Comparison of ENCODE assay signal across 9 mouse cellular contexts in genomic region chr17:83109792-83110440, GRCm38 (mm10).
A peak's percentile ranks its signal among the peaks of the same experiment; 100 is the strongest.
DNase-seq lines count a peak whose midpoint lies in the region; ATAC-seq and TF ChIP-seq lines count a peak whose summit lies in the region.
"Had no signal": no experiment of that assay in that cellular context is flagged by ENCODE, and none has a peak within 500 bp of the region (broad histone marks: within the 10 kb centered on the region; RNA-seq: fewer than 3 reads in every experiment).

No protein-coding gene starts in this region.

- H3K9ac ChIP-seq in intestine, postnatal 0 days (ENCODE audit: low read depth, low read length), result no peak overlapping the region
- H3K9ac ChIP-seq in lung, embryonic 14.5 days, result no peak overlapping the region

- H3K4me2 ChIP-seq in intestine, postnatal 0 days (replicated peaks; ENCODE audit: low read depth), result no peak overlapping the region
- peak overlapping the region; percentile 29; the same call in 1 of the 2 replicates for H3K4me2 ChIP-seq in lung, embryonic 14.5 days

- ATAC-seq in intestine, postnatal 0 days, result peak; percentile 31; the same call in 1 of the 2 replicates
- peak; percentile 89 for ATAC-seq in lung, embryonic 14.5 days (ENCODE audit: insufficient read depth)
- no peak for ATAC-seq in megakaryocyte progenitor cell, adult 5-6 weeks (replicated peaks; ENCODE audit: poor library complexity)

- peak; percentile 65 to 71 for DNase-seq in cerebellum, postnatal 14 days
- no peak for DNase-seq in cerebellum, adult 8-10 months
- peak; percentile 81 for DNase-seq in MEL-GATA-1-ER (ENCODE audit: extremely low read depth, low read depth)
- DNase-seq in gastrocnemius, postnatal 25 days, result peak; percentile 53
- DNase-seq in lung, embryonic 14.5 days, result peak; percentile 94
- no peak for DNase-seq in kidney, postnatal 10 days

- no peak overlapping the region; the same call in 1 of the 2 replicates for H3K27ac ChIP-seq in intestine, postnatal 0 days (ENCODE audit: low read depth, low read length)
- peak overlapping the region; percentile 86 for H3K27ac ChIP-seq in lung, embryonic 14.5 days (ENCODE audit: low read depth)

- TF ChIP-seq CTCF in intestine, postnatal 0 days (IDR thresholded peaks at IDR 0.05; ENCODE audit: low read depth), result no peak
- TF ChIP-seq CTCF in lung, embryonic 14.5 days (IDR thresholded peaks at IDR 0.05; ENCODE audit: low read depth), result no peak

- H3K4me1 ChIP-seq in intestine, postnatal 0 days (replicated peaks; ENCODE audit: control insufficient read depth, insufficient read depth, low read length), result 0 out of 2 replicates have a peak, but pooled peaks cover 5% of the 10 kb centered on the region
- peaks cover 36% of the 10 kb centered on the region for H3K4me1 ChIP-seq in lung, embryonic 14.5 days (ENCODE audit: insufficient read depth)

- H3K9me3 ChIP-seq in intestine, postnatal 0 days (ENCODE audit: control insufficient read depth), result no peaks in the 10 kb centered on the region
- no peaks in the 10 kb centered on the region for H3K9me3 ChIP-seq in lung, embryonic 14.5 days (ENCODE audit: low read depth, low read length)

- 53% methylated on average over 10 of the region's 10 CpGs for WGBS in intestine, postnatal 0 days
- WGBS in lung, embryonic 14.5 days, result 11% methylated on average over 10 of the region's 10 CpGs

- no peak overlapping the region for H3K4me3 ChIP-seq in intestine, postnatal 0 days (ENCODE audit: low read depth, low read length)
- no peak overlapping the region for H3K4me3 ChIP-seq in lung, embryonic 14.5 days (ENCODE audit: low read depth, low read length)

- H3K36me3 ChIP-seq in intestine, postnatal 0 days (ENCODE audit: control insufficient read depth, insufficient read depth), result no peaks in the 10 kb centered on the region
- no peaks in the 10 kb centered on the region for H3K36me3 ChIP-seq in lung, embryonic 14.5 days (ENCODE audit: insufficient read depth)

- no peaks in the 10 kb centered on the region for H3K27me3 ChIP-seq in intestine, postnatal 0 days (replicated peaks; ENCODE audit: control insufficient read depth, insufficient read depth, low read length)
- no peaks in the 10 kb centered on the region for H3K27me3 ChIP-seq in lung, embryonic 14.5 days (ENCODE audit: insufficient read depth, low read length)
- H3K27me3 ChIP-seq: CH12.LX had no signal

Comparison
In these comparisons a context has a peak if more than half of its experiments do, and no peak if none do; other contexts are left out.
1. DNase-seq: peak in cerebellum, postnatal 14 days (2 of 2), MEL-GATA-1-ER (single experiment), gastrocnemius, postnatal 25 days (single experiment) and lung, embryonic 14.5 days (single experiment); none in cerebellum, adult 8-10 months (single experiment) and kidney, postnatal 10 days (single experiment).